Mouse (Mus musculus) spleen, embryonic (tissue): ENCODE data around the gene Spock1.

Experiments
- CTCF ChIA-PET: fragments of 350-600 bp; sonication (Branson Sonifier 250); formaldehyde crosslinking; loops from one replicate; lab custom pipeline; 2022; lab: Charles Lee

Gene Spock1

DNA sequence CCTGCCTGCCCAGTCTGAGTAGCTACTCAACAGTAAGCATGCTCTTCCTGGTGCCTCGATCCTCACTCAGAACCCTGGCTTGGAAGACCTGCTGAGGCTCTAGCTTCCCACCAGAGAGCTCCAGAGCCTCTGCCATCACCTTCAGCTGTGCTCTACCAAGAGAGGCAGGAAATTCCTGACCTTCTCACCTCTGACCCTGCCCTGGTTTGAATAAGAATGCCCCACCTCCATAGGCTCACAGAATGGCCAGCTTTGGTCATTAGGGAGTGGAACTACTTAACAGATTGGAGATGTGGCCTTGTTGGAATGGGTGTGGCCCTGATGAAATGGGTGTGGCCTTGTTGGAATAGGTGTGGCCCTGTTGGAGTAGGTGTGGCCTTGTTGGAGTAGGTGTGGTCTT is 174.6 kb downstream of the Spock1 start:
- CTCF ChIA-PET: no interaction called here

DNA sequence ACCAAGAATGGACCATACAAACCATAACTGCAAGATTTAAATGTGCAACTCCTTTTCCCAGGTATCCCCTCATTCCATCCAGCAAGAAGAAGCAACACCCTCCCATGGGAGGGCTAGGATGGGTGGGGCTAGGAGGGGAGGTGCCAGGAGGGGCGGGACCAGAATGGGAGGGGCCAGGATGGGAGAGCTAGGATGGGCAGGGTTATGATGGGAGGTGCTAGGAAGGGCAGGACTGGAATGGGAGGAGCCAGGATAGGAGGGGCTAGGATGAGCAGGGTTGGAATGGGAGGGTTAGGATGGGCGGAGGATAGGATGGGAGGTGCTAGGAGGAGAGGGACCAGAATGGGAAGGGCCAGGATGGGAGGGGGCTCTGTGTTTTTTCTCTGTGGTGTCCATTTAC is 175.9 kb downstream of the Spock1 start:
- CTCF ChIA-PET: no interaction called here

DNA sequence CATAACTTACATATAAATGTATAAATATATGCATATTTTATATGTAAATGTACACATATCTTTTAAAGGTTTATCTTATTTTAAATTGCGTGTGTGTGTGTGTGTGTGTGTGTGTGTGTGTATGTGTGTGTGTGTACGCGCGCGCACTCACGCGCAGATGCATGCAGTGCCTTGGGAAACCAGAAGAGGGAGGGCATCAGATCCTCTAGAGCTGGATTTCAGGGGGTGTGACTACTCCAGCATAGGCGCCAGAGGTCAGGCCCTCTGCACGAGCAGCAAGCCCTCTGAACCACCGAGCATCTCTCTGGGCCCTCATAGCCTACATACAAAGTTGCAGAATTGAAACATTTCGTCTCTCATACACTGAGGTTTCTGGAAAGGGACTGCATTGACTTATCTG is 180.4 kb downstream of the Spock1 start:
- CTCF ChIA-PET: no interaction called here

DNA sequence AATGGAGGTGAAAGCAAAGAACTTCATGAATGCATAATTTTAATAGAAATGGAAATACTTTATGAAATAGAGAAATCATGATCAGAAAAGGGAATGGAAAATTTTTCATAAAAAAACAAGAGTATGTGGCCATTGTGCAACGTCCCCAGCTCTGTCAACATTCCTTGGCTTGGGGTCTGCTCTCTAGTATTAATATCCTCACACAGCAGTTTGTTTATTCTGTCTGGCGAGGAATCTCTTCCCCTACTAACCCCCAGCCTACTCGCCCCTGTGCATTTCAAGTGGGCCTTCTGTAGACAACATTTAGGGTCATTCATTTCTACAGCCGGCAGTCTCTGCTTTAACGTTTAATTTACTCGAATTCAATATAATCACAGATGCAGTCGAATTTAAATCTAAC is 181.5 kb downstream of the Spock1 start:
- CTCF ChIA-PET: no interaction called here

DNA sequence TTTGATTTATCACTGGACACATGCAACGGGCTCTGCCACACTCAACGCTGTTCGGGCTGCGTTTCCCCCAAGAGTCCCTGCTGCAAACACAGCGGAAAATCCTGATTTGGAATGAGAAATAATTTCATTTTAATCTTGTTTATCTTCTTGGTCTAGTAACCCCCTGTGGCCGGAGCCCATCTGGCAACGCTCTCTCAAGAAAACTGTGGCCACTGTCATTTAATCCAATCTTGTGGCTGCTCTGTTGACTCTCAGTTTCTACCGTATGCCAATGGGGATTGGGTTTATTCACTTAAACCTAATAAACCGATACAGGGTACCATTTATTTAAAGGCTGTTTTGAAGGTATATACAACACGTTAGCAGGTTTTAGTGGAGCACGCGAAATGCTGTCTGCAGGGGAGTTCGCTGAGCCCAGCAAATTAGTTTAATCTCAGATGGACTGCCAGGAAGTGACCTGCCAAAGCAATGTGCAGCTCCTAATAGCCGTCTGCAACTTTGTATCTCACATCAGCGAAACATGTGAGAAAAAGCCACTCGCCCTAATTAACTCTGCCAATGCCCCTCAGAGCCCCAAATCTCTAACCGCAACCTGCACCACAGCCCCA is 185.7 kb downstream of the Spock1 start:
- CTCF ChIA-PET: no interaction called here

DNA sequence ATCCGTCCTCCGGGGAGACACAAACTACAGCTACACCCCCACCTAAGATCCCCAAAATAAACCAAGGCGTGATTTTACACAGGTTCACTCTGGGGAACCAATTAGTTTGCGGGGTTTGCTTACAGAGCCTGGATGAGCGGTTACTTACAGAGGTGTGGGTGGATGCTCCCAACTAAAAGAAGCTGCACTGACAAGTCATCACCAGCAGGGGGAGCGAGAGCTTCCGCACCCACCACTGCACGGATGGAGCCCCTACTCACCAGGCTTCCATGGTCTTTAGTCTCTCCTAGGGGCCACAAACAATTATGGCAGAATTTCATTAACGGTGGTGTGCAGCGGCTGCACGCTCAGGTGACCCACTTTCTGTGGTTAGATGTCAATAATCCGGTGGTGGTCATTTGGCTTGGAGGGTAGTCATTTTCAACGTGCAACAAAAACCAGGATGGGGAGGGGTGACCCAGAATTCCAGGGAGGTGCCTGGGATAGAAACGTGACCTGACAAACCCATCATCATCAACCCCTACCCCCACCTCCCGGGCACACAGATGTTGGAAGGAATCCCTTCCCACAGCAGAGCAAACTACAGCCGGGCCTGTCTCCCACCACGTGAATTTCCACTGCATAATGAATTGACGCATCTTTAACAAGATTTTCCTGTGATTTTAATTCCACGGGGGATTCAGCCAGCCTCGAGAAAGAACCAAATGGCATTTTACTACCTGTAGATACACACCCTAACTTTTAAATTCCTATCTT is 186.4 kb downstream of the Spock1 start:
- CTCF ChIA-PET: no interaction called here

DNA sequence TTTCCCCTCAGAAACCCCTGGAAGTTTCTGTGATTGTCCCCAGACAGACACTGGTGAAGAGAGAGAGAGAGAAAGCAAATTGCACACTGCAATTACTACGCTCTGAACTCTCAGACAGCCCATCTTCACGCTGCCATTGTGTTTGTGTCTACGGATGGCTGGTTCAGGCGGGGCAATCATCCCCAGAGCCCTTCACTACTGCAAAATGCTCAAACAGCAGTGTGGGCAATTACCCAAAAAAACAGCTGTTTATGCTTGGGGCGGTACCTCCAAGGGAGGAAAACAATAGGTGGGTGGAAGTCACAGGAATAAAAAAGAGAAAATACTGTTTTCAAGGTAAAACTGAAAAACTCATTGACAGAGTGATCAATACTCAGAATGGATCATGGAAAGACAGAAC is 190.0 kb downstream of the Spock1 start:
- CTCF ChIA-PET: no interaction called here

DNA sequence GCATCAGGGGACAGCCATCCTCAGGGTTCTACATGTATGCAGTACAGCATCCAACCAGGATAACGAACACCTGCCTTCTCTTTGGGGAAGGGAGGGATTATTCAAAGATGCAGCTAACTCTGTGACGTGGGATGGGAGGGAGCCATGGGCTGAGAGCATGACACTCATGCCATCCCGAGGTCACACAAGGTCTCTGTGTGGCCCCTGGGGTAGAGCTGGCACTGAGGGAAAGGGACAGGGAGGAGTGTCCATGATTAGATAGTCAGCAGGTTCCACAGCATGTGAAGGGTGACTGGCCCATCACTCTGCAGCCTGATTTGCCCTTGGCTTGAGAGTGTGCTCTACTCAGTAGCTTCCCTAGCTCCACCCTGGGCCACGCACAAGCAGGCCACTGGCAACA is 195.2 kb downstream of the Spock1 start:
- CTCF ChIA-PET: no interaction called here

DNA sequence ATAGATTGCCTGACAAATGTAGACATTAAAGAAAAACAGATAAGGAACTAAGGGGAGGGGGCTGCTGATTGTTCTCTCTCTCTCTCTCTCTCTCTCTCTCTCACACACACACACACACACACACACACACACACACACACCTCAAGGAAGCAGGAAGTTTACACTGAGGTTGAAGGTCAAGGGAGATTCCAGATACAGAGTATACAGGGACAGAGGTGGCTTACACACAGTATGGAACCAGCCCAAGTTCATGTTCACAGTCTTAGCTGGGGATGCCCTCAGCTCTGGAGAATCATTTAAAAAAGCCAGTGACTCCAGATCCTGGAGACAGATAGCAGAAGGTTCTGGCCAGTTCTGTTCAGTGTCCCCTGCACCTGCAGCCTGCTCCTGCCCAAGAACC is 199.7 kb downstream of the Spock1 start:
- CTCF ChIA-PET: no interaction called here

DNA sequence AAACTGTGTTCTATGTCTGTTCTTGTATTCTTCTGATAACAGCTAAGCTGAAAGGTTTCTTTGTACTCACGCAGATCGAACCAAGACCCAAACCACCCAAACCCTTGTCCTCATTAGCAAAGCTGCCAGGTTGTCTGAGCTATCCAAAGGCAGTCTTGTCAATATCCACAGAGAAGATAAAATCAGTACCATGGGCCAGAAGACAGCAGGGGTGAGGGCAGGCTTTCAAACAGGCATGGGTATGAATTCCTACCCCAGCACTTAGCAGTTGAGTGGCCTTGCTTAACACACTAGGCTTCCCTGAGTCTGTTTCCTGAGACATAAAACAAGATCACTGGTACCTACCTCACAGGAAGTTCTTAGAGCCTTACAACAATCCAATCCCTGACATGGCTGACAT is 205.2 kb downstream of the Spock1 start:
- CTCF ChIA-PET: no interaction called here

DNA sequence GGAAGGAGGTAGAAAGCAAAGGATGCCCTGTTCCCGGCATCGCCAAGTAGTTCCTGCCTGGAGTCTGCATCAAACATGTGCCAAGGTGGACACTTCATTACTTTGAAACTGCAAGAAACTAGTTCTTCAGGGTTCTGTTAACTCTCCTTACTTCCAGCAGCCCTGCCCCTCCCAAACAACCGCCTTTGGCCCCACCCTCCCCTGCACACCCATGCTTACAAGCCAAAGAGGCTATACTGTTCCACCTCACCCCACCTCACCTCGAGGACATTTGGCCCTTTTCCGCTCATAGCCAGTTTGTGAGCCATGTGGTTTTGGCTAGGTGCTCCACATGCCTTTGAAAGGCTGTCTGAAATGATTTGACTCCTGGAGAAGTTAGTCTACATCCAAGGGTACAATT is 211.4 kb downstream of the Spock1 start:
- CTCF ChIA-PET: no interaction called here

DNA sequence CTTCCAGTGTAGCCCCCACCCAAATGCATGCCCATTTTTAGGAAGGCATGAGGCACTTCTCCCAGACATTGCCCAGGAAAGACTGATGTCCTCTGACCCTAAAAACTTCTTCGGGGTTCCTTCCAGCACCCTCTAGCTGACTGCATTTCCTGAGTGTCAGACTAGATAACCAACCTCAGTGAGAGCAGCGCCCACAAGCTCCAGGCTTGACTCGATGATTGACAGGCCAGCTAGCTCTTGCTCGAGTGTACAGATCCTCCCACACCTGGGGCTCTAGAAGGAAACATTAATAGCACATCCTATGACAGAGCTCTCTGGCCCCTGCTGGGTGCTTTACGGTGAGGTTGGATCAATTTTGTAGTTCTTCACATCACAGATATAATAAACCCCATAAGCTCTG is 219.2 kb downstream of the Spock1 start:
- CTCF ChIA-PET: no interaction called here

DNA sequence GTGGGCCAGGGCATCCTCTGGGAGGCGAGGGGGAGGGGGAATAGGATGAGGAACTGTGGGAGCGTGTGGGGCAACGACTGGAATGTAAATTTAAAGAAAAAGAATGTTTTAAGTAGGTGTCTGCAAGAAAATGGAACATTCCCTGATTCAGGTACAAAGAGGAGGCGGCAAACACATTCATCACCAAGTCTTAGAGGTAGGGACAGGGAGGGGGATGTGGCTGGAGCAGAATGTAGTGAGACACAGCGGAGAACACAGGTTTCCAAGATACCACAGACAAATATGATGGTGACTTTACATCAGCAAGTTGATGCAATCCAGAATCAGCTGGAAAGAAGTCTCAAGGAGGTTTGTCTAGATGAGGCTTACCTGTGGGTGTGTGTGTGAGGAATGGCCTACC is 221.7 kb downstream of the Spock1 start:
- CTCF ChIA-PET: no interaction called here

DNA sequence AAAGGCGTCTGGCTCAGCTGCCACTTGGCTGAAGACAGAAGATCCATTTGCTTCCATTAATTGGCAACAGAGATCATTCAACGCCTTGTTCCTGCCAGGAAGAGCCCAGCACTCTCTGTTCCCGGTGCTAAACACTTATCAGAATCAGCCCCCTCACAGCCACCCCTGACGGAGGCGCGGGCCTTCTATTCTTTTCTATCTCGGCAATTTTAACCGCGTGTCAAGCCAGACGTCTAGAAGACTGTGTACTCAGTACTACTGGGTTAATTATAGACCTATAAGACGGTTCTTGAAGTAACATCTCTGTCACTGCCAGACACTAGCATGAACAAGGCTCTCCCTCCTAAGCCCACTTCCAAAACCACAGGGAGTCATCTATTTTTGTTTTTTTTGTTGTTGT is 222.9 kb downstream of the Spock1 start:
- CTCF ChIA-PET: no interaction called here

DNA sequence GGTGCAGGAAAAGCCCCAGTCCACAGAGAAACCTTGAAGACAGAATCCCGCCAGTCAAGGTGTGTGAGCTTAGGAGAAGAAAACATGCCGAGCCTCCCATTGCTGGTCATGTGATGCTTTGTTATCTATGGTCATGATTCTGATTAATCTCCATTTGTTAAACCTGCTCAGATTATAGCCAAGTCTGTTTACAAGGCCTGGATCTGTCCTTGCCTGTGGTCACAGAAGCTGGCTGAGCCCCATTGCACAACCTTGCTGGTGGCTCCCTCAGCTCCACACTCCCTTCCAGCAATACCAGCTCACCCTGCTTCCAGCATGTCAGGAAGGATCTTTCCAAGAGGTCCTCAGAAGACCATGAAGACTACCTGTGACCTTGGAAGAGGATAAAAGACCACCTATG is 228.5 kb downstream of the Spock1 start:
- CTCF ChIA-PET: no interaction called here

DNA sequence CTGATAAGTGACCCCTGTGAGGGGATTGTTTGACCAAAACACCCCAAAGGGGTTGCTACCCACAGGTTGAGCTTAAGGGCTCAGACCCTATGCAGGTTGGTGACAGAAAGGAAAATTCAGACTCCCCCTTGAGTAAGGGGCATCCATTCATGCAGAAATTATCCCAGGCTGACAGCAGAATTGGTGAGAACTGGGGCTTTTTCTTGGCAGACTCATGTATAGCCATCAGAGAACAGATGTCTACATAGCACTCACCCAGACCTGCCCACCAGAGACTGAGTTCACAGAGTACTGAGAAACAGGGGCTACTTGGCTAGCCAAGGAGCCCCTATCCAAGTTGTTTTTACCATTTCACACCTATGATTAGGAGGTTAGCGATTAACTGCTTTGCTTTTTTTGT is 231.3 kb downstream of the Spock1 start:
- CTCF ChIA-PET: no interaction called here

DNA sequence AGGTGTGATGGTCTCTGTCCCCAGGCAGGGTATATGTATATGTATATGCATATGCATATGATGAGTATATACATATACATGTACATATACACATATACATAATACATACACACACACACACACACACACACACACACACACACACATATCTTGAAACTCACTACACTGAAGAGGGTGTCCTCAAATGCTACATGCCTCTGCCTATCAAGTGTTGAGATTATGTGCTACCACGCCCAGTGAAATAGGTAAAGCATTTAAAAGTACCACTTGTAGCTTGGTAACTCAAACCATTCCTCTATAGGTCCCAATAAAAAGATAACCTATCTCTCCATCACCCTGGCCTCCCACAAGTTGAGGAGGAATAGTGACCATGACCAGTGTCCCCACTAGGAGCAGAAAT is 234.7 kb downstream of the Spock1 start:
- CTCF ChIA-PET: no interaction called here

DNA sequence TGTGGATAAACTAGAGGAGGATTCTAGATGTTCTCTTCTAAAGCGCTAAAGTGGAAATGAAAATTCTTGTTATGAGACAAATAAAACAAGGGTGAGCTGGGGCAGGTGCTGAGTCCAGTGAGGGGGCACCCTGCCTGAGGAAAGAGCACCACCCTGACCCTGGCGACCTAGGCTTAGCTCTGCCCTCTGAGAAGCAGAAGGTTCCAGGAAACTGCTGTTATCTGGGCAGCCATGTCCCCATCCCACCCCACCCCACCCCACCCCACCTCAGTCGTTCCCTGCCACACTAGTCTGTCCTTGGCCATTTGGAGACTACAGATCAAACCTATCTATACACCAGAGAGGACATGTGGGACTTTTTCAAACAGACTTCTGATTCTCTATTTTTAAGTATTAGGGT is 235.4 kb downstream of the Spock1 start:
- CTCF ChIA-PET: no interaction called here

DNA sequence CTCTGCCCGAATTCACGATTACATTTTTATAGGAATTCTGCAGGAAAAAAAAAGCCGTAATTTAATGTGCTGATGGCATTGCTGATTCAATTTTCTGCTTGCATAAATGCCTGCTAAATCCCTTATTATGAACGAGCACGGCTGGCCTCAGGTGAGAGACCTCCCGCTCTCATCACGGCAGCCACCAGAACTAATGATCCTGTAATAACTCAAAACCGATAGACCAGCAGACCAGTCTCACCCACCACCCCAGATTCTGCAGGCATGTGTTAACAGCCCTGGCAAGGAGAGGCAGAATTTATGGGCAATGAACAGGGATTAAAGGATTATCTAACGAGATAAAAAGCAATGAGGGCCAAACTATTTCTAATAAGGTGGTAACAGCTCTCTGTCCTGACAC is 236.2 kb downstream of the Spock1 start:
- CTCF ChIA-PET: no interaction called here

DNA sequence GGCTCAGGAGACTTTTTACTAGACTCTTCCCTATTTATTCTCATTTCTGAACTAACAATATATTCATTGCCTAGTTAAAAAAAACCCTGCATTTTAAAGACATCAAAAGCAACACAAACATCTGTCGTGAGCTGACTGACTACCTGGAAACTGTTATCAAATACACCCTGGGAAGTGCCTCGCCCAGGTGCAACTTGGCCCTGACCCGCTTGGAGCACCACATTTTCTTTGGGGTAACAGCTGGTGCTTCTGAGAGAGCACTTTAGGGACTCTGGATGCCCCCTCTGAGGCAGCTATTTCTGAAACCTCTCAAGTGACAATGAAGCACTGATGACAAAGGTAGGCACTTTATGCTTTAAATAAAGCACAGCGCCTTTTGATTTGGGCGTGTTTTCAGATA is 236.8 kb downstream of the Spock1 start:
- CTCF ChIA-PET: no interaction called here

DNA sequence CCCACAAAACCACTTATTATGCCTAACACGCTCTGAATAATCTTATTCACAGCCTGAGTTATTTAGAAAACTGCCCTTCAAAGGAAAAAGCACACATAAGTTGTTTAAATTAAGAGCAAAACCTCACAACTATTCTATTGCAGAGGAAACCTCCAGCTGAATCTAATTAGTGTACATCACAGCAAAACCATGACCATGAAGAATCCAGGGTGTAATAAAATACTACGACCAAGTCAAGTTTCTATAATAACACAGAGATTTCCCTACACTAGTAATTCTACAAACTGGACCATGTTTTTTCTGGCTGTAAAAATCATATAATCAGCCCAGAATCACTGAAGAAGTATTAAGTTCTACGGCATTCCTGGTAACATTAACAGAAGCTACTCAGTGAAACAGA is 240.5 kb downstream of the Spock1 start:
- CTCF ChIA-PET: no interaction called here

DNA sequence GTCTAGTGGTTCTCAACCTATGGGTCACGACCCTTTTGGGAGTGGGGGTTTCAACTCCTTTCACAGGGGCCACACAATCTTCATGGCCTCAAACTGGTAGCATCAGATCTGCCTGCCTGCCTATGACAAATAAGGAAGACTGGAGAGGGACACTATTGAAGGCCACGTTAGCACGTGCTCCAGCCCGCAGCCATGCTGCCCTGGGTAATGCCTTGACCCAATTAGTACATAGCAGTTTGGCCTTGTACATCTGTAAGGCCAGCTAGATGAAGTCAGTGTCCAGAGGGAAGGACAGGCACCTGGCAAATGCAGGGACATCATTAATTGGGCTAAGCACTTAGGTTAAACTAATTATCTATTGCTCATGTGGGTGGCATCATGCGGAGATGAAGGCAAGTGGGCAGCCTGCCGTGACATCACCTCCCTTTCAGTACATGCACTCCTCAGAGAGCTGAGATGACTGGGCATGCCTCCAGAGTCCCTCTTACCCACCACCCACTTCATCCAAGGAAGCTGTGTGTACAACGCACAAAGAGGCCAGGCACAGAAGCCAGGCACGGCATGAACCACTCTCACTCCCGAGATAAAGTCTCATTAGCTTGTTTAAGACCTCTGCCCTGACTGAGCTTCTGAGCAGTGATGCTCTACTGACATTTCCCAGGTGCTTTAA is 241.8 kb downstream of the Spock1 start:
- CTCF ChIA-PET: no interaction called here

DNA sequence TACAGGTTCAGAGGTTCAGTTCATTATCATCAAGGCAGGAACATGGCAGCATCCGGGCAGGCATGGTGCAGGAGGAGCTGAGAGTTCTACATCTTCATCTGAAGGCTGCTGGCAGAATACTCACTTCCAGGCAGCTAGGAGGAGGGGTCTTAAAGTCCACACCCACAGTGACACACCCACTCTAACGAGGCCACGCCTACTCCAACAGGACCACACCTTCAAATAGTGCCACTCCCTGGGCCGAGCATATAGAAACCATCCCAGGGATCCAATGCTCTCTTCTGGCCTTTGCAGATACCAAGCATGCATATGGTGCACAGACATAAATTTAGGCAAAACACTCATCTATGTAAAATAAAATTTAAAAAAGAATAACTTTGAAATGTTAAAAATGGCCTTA is 245.6 kb downstream of the Spock1 start:
- CTCF ChIA-PET: no interaction called here
